Mouse (Mus musculus) liver, adult 2 months (tissue): ENCODE results near the gene Zdhhc14.

Experiments
- CTCF ChIP-seq: fragments of 200-500 bp; IDR thresholded peaks from 2 replicates; pipeline ENCODE4 v1.5.1; 2011; ENCODE audit warnings: low read depth, low read length, control low read depth
- POLR2A ChIP-seq: fragments of 200-500 bp; IDR thresholded peaks from 2 replicates; pipeline ENCODE4 v1.6.1; 2011; ENCODE audit warnings: low read length, control low read depth; ENCODE audit not compliant: insufficient read depth; ENCODE audit errors: extremely low read depth

DNA sequence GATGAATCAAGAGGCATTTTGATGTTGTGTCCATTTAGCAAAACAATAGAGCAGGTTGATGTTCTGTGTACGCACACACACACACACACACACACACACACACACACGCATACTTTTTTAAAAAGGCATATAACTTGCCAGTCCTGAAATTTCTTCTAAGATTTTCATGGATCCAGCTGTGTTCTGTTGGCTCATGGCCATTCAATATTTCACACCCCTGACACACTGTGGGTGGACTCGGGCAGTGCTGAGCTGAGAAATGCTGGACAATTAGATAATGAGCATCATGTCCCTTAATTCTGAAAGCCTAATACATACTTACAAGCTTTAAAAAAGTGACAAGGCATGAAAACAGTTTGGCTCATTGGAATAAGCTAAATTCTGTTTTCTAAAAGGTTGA is 200.3 kb downstream of the Zdhhc14 start:
- TF ChIP-seq CTCF, result no peak
- no peak for TF ChIP-seq POLR2A
